Mouse (Mus musculus) kidney, postnatal 25 days (tissue): ENCODE data around the gene Trdmt1.
"Not testable (repeated sequence)": the region's sequence is repeated elsewhere in the genome, so short reads cannot be mapped to it uniquely, and the experiment has no call there.

Source experiments
- DNase-seq, 2 experiments: peaks; one replicate each; pipeline ENCODE4 v3.0.0; 2021; ENCODE audit warnings: mixed read lengths in 2 of 2

Gene Trdmt1

GRCm38 (mm10) chr2:13544193-13544824 lies at the start of gene Trdmt1:
Gene Trdmt1, minus strand, starts transcription at chr2:13544668.
- DNase-seq = peak; percentile 83 to 91

GRCm38 (mm10) chr2:13593328-13593727 lies 48.9 kb upstream of the Trdmt1 start:
- DNase-seq = no peak

- not testable (repeated sequence) for DNase-seq
These were observed 39.3 kb upstream of the Trdmt1 start for GRCm38 (mm10) chr2:13583746-13584145.

- DNase-seq = no peak
These were observed 37.7 kb upstream of the Trdmt1 start for GRCm38 (mm10) chr2:13582184-13582583.

GRCm38 (mm10) chr2:13579991-13580390 lies 35.5 kb upstream of the Trdmt1 start:
- DNase-seq = peak in 1 of 2 experiments; percentile 23

GRCm38 (mm10) chr2:13579315-13579714 lies 34.8 kb upstream of the Trdmt1 start:
- no peak for DNase-seq

GRCm38 (mm10) chr2:13578473-13579152 lies 34.1 kb upstream of the Trdmt1 start:
- DNase-seq = peak in 1 of 2 experiments; percentile 33

GRCm38 (mm10) chr2:13577399-13577798 lies 32.9 kb upstream of the Trdmt1 start:
- no peak for DNase-seq

GRCm38 (mm10) chr2:13575926-13576325 lies 31.5 kb upstream of the Trdmt1 start:
- no peak for DNase-seq

GRCm38 (mm10) chr2:13575287-13575801 lies 30.9 kb upstream of the Trdmt1 start:
- peak; percentile 75 to 91 for DNase-seq

GRCm38 (mm10) chr2:13574801-13575150 lies 30.3 kb upstream of the Trdmt1 start:
- DNase-seq = peak; percentile 15 to 58

- peak; percentile 66 to 83 for DNase-seq
These were observed 29.8 kb upstream of the Trdmt1 start for GRCm38 (mm10) chr2:13574066-13574800.

GRCm38 (mm10) chr2:13573408-13574065 lies 29.1 kb upstream of the Trdmt1 start, which contains the start of gene Vim:
Gene Vim, plus strand, starts transcription at chr2:13573927.
- peak; percentile 87 for DNase-seq

GRCm38 (mm10) chr2:13572647-13573407 lies 28.4 kb upstream of the Trdmt1 start:
- no peak for DNase-seq

- DNase-seq = no peak
These were observed 27.7 kb upstream of the Trdmt1 start for GRCm38 (mm10) chr2:13572101-13572553.

- DNase-seq = no peak
These were observed 25.7 kb upstream of the Trdmt1 start for GRCm38 (mm10) chr2:13570122-13570521.

GRCm38 (mm10) chr2:13560396-13560795 lies 15.9 kb upstream of the Trdmt1 start:
- DNase-seq = no peak

GRCm38 (mm10) chr2:13559729-13560128 lies 15.3 kb upstream of the Trdmt1 start:
- no peak for DNase-seq

- no peak for DNase-seq
These were observed 14.8 kb upstream of the Trdmt1 start for GRCm38 (mm10) chr2:13559303-13559702.

- DNase-seq = no peak
These were observed 14.3 kb upstream of the Trdmt1 start for GRCm38 (mm10) chr2:13558607-13559262.
